Mouse (Mus musculus): ENCODE measurements around the gene Sympk. TPM values are rescaled to one million over a fixed set of nuclear protein-coding genes. Genes with fewer than 3 reads are reported as not detected.

Sympk gene
- polyA plus RNA-seq, 1 experiment from 2014 or later, result 22.7 TPM

- Histone ChIP-seq H3K27ac (ENCODE audit: low read depth, low read length) (no peak overlapping the region), H3K4me2 (ENCODE audit: low read length) (no peak overlapping the region), H3K36me3 (ENCODE audit: control insufficient read depth, insufficient read depth, low read length) (peaks cover 73% of the 10 kb centered on the region), H3K4me3 (ENCODE audit: low read depth, low read length) (no peak overlapping the region), H3K9me3 (replicated peaks; ENCODE audit: control insufficient read depth, low read length) (no peaks in the 10 kb centered on the region), H3K27me3 (replicated peaks; ENCODE audit: control insufficient read depth, insufficient read depth, low read length) (no peaks in the 10 kb centered on the region), H3K9ac (ENCODE audit: low read length) (no peak overlapping the region), H3K4me1 (ENCODE audit: control insufficient read depth, insufficient read depth, low read length) (no peaks in the 10 kb centered on the region)
- DNase-seq (ENCODE audit: low spot score), result no peak
- no peak for ATAC-seq
- WGBS, result 17% methylated on average over 6 of the region's 6 CpGs
Measured at GRCm38 (mm10) chr7:19085495-19085894, 61.3 kb downstream of the Sympk start.

- no peak overlapping the region for H3K4me3 ChIP-seq (ENCODE audit: low read depth, low read length)
- peaks cover 73% of the 10 kb centered on the region for H3K36me3 ChIP-seq (ENCODE audit: control insufficient read depth, insufficient read depth, low read length)
- no peak overlapping the region for H3K9ac ChIP-seq (ENCODE audit: low read length)
- H3K9me3 ChIP-seq (replicated peaks; ENCODE audit: control insufficient read depth, low read length), result no peaks in the 10 kb centered on the region
- H3K27ac ChIP-seq (ENCODE audit: low read depth, low read length), result no peak overlapping the region
- 13% methylated on average over 14 of the region's 14 CpGs for WGBS
- H3K4me1 ChIP-seq (ENCODE audit: control insufficient read depth, insufficient read depth, low read length), result no peaks in the 10 kb centered on the region
- no peak overlapping the region for H3K4me2 ChIP-seq (ENCODE audit: low read length)
- DNase-seq (ENCODE audit: low spot score) (no peak), ATAC-seq (no peak)
- H3K27me3 ChIP-seq (replicated peaks; ENCODE audit: control insufficient read depth, insufficient read depth, low read length), result no peaks in the 10 kb centered on the region
Measured at GRCm38 (mm10) chr7:19086042-19086441, 61.9 kb downstream of the Sympk start.

- no peak overlapping the region for H3K9ac ChIP-seq (ENCODE audit: low read length)
- no peak overlapping the region for H3K4me2 ChIP-seq (ENCODE audit: low read length)
- ATAC-seq (no peak), DNase-seq (ENCODE audit: low spot score) (no peak)
- H3K36me3 ChIP-seq (ENCODE audit: control insufficient read depth, insufficient read depth, low read length), result peaks cover 72% of the 10 kb centered on the region
- H3K27ac ChIP-seq (ENCODE audit: low read depth, low read length), result no peak overlapping the region
- no peaks in the 10 kb centered on the region for H3K9me3 ChIP-seq (replicated peaks; ENCODE audit: control insufficient read depth, low read length)
- H3K27me3 ChIP-seq (replicated peaks; ENCODE audit: control insufficient read depth, insufficient read depth, low read length), result no peaks in the 10 kb centered on the region
- WGBS, result 61% methylated on average over 18 of the region's 18 CpGs
- no peak overlapping the region for H3K4me3 ChIP-seq (ENCODE audit: low read depth, low read length)
- H3K4me1 ChIP-seq (ENCODE audit: control insufficient read depth, insufficient read depth, low read length), result no peaks in the 10 kb centered on the region
Measured at GRCm38 (mm10) chr7:19086760-19087159, 62.6 kb downstream of the Sympk start.

GRCm38 (mm10) chr7:19088813-19089212 lies 64.6 kb downstream of the Sympk start:
- Histone ChIP-seq H3K9me3 (replicated peaks; ENCODE audit: control insufficient read depth, low read length) (no peaks in the 10 kb centered on the region), H3K36me3 (ENCODE audit: control insufficient read depth, insufficient read depth, low read length) (peaks cover 56% of the 10 kb centered on the region)
- WGBS, result 40% methylated on average over 10 of the region's 10 CpGs

GRCm38 (mm10) chr7:19091913-19092312 lies 67.7 kb downstream of the Sympk start:
- 27% methylated on average over 16 of the region's 17 CpGs for WGBS
- Histone ChIP-seq H3K4me2 (ENCODE audit: low read length) (peak overlapping the region; percentile 98; the same call in 1 of the 2 replicates), H3K4me3 (ENCODE audit: low read depth, low read length) (no peak overlapping the region), H3K9me3 (replicated peaks; ENCODE audit: control insufficient read depth, low read length) (no peaks in the 10 kb centered on the region), H3K4me1 (ENCODE audit: control insufficient read depth, insufficient read depth, low read length) (peaks cover 19% of the 10 kb centered on the region), H3K9ac (ENCODE audit: low read length) (peak overlapping the region; percentile 40; the same call in 1 of the 2 replicates), H3K27ac (ENCODE audit: low read depth, low read length) (no peak overlapping the region), H3K27me3 (replicated peaks; ENCODE audit: control insufficient read depth, insufficient read depth, low read length) (no peaks in the 10 kb centered on the region), H3K36me3 (ENCODE audit: control insufficient read depth, insufficient read depth, low read length) (peaks cover 46% of the 10 kb centered on the region)
- DNase-seq (ENCODE audit: low spot score), result no peak
- no peak for ATAC-seq

More at GRCm38 (mm10) chr7:19088813-19089212, 64.6 kb downstream of the Sympk start:
- H3K4me3 ChIP-seq (ENCODE audit: low read depth, low read length), result no peak overlapping the region
- H3K27ac ChIP-seq (ENCODE audit: low read depth, low read length), result no peak overlapping the region
- no peak overlapping the region for H3K9ac ChIP-seq (ENCODE audit: low read length)
- H3K27me3 ChIP-seq (replicated peaks; ENCODE audit: control insufficient read depth, insufficient read depth, low read length), result no peaks in the 10 kb centered on the region
- DNase-seq (ENCODE audit: low spot score), result peak; percentile 70
- H3K4me1 ChIP-seq (ENCODE audit: control insufficient read depth, insufficient read depth, low read length), result peaks cover 10% of the 10 kb centered on the region; the same call in 1 of the 2 replicates
- no peak for ATAC-seq
- no peak overlapping the region for H3K4me2 ChIP-seq (ENCODE audit: low read length)

GRCm38 (mm10) chr7:19092381-19093173 lies 68.4 kb downstream of the Sympk start:
- H3K4me2 ChIP-seq (ENCODE audit: low read length), result peak overlapping the region; percentile 98
- H3K36me3 ChIP-seq (ENCODE audit: control insufficient read depth, insufficient read depth, low read length), result peaks cover 40% of the 10 kb centered on the region
- peak overlapping the region; percentile 56 for H3K4me3 ChIP-seq (ENCODE audit: low read depth, low read length)
- H3K4me1 ChIP-seq (ENCODE audit: control insufficient read depth, insufficient read depth, low read length), result peaks cover 19% of the 10 kb centered on the region
- peak overlapping the region; percentile 60 for H3K27ac ChIP-seq (ENCODE audit: low read depth, low read length)
- DNase-seq (ENCODE audit: low spot score) (peak; percentile 75), ATAC-seq (peak; percentile 61)
- no peaks in the 10 kb centered on the region for H3K9me3 ChIP-seq (replicated peaks; ENCODE audit: control insufficient read depth, low read length)
- WGBS, result 3% methylated on average over 38 of the region's 38 CpGs
- peak overlapping the region; percentile 40; the same call in 1 of the 2 replicates for H3K9ac ChIP-seq (ENCODE audit: low read length)
- no peaks in the 10 kb centered on the region for H3K27me3 ChIP-seq (replicated peaks; ENCODE audit: control insufficient read depth, insufficient read depth, low read length)

- peak overlapping the region; percentile 98 for H3K4me2 ChIP-seq (ENCODE audit: low read length)
- WGBS, result 2% methylated on average over 12 of the region's 15 CpGs
- H3K4me1 ChIP-seq (ENCODE audit: control insufficient read depth, insufficient read depth, low read length), result peaks cover 19% of the 10 kb centered on the region
- peak overlapping the region; percentile 25; the same call in 1 of the 2 replicates for H3K9ac ChIP-seq (ENCODE audit: low read length)
- H3K27me3 ChIP-seq (replicated peaks; ENCODE audit: control insufficient read depth, insufficient read depth, low read length), result no peaks in the 10 kb centered on the region
- H3K36me3 ChIP-seq (ENCODE audit: control insufficient read depth, insufficient read depth, low read length), result peaks cover 34% of the 10 kb centered on the region
- H3K4me3 ChIP-seq (ENCODE audit: low read depth, low read length), result peak overlapping the region; percentile 56
- peak overlapping the region; percentile 60; the same call in 1 of the 2 replicates for H3K27ac ChIP-seq (ENCODE audit: low read depth, low read length)
- peak; percentile 56 for ATAC-seq
- H3K9me3 ChIP-seq (replicated peaks; ENCODE audit: control insufficient read depth, low read length), result no peaks in the 10 kb centered on the region
- DNase-seq (ENCODE audit: low spot score), result peak; percentile 67
Measured at GRCm38 (mm10) chr7:19093174-19093521, 69.0 kb downstream of the Sympk start.

- H3K36me3 ChIP-seq (ENCODE audit: control insufficient read depth, insufficient read depth, low read length), result peaks cover 29% of the 10 kb centered on the region
Measured at GRCm38 (mm10) chr7:19093537-19094385, 69.6 kb downstream of the Sympk start.

More at GRCm38 (mm10) chr7:19093537-19094385, 69.6 kb downstream of the Sympk start:
- Histone ChIP-seq H3K4me1 (ENCODE audit: control insufficient read depth, insufficient read depth, low read length) (peaks cover 19% of the 10 kb centered on the region), H3K4me2 (ENCODE audit: low read length) (peak overlapping the region; percentile 98), H3K9me3 (replicated peaks; ENCODE audit: control insufficient read depth, low read length) (no peaks in the 10 kb centered on the region), H3K27ac (ENCODE audit: low read depth, low read length) (peak overlapping the region; percentile 84), H3K9ac (ENCODE audit: low read length) (peak overlapping the region; percentile 73), H3K4me3 (ENCODE audit: low read depth, low read length) (peak overlapping the region; percentile 56), H3K27me3 (replicated peaks; ENCODE audit: control insufficient read depth, insufficient read depth, low read length) (no peaks in the 10 kb centered on the region)
- peak; percentile 95 for DNase-seq (ENCODE audit: low spot score)
- under 1% methylated on average over 45 of the region's 45 CpGs for WGBS
- ATAC-seq, result peak; percentile 79
